Mouse (Mus musculus) erythroblast, embryonic 14.5 days (primary cell): ENCODE data around the gene Galnt3. TPM values are rescaled to one million over a fixed set of nuclear protein-coding genes. Genes with fewer than 3 reads are reported as not detected.

Source experiments
- H3K27me3 ChIP-seq: 2 replicates; pipeline ENCODE4 v1.6.1; 2012; ENCODE audit warnings: inconsistent platforms; ENCODE audit not compliant: control insufficient read depth
- H3K36me3 ChIP-seq: 2 replicates; pipeline ENCODE4 v1.6.1; 2012; ENCODE audit warnings: mild to moderate bottlenecking, inconsistent platforms; ENCODE audit not compliant: control insufficient read depth
- H3K4me1 ChIP-seq: 2 replicates; pipeline ENCODE4 v1.6.1; 2012; ENCODE audit warnings: inconsistent platforms; ENCODE audit not compliant: control insufficient read depth
- H3K4me3 ChIP-seq: replicated peaks from 2 replicates; pipeline ENCODE3; 2012; ENCODE audit warnings: moderate library complexity, mild to moderate bottlenecking, inconsistent platforms
- H3K9me3 ChIP-seq: 2 replicates; pipeline ENCODE4 v1.6.1; 2012; ENCODE audit warnings: low read length, inconsistent platforms, mixed read lengths; ENCODE audit not compliant: control insufficient read depth
- GATA1 ChIP-seq: IDR thresholded peaks from 2 replicates; pipeline ENCODE4 v1.6.1; 2012; ENCODE audit warnings: low read length, inconsistent platforms, mixed read lengths
- TAL1 ChIP-seq: IDR thresholded peaks from 3 replicates; pipeline ENCODE4 v1.6.1; 2012; ENCODE audit warnings: low read length, inconsistent platforms, mixed read lengths
- polyA plus RNA-seq: library from polyadenylated mRNA; stranded (reverse); fragments of >175 nt; gene quantifications from 2 replicates; pipeline ENCODE4 v1.2.3, GENCODE M21; 2012

Gene Galnt3
- polyA plus RNA-seq, 1 experiment: not detected

GRCm38 (mm10) chr2:66146473-66146872 is 21.7 kb upstream of the Galnt3 start:
- TF ChIP-seq GATA1 (no peak), TAL1 (no peak)
- H3K4me1 ChIP-seq: no peaks in the 10 kb centered on the region
- no peaks in the 10 kb centered on the region for H3K9me3 ChIP-seq
- no peaks in the 10 kb centered on the region for H3K36me3 ChIP-seq
- no peak overlapping the region for H3K4me3 ChIP-seq
- H3K27me3 ChIP-seq: no peaks in the 10 kb centered on the region

- Histone ChIP-seq H3K27me3 (no peaks in the 10 kb centered on the region), H3K9me3 (no peaks in the 10 kb centered on the region), H3K4me3 (no peak overlapping the region), H3K36me3 (no peaks in the 10 kb centered on the region), H3K4me1 (no peaks in the 10 kb centered on the region)
- no peak for TF ChIP-seq GATA1
These were observed 20.0 kb upstream of the Galnt3 start for GRCm38 (mm10) chr2:66144770-66145169.

- Histone ChIP-seq H3K4me3 (no peak overlapping the region), H3K36me3 (no peaks in the 10 kb centered on the region), H3K27me3 (no peaks in the 10 kb centered on the region), H3K4me1 (no peaks in the 10 kb centered on the region), H3K9me3 (no peaks in the 10 kb centered on the region)
- TF ChIP-seq TAL1 (no peak), GATA1 (no peak)
These were observed 18.5 kb upstream of the Galnt3 start for GRCm38 (mm10) chr2:66143284-66143683.

GRCm38 (mm10) chr2:66142711-66143110 is 17.9 kb upstream of the Galnt3 start:
- TF ChIP-seq TAL1: no peak
- TF ChIP-seq GATA1: no peak
- H3K9me3 ChIP-seq: no peaks in the 10 kb centered on the region

GRCm38 (mm10) chr2:66142268-66142667 is 17.5 kb upstream of the Galnt3 start:
- Histone ChIP-seq H3K4me1 (no peaks in the 10 kb centered on the region), H3K4me3 (no peak overlapping the region), H3K27me3 (no peaks in the 10 kb centered on the region), H3K36me3 (no peaks in the 10 kb centered on the region), H3K9me3 (no peaks in the 10 kb centered on the region)
- no peak for TF ChIP-seq GATA1
- TF ChIP-seq TAL1: no peak

More at GRCm38 (mm10) chr2:66142711-66143110, 17.9 kb upstream of the Galnt3 start:
- H3K4me3 ChIP-seq: no peak overlapping the region
- H3K36me3 ChIP-seq: no peaks in the 10 kb centered on the region
- H3K4me1 ChIP-seq: no peaks in the 10 kb centered on the region
- H3K27me3 ChIP-seq: no peaks in the 10 kb centered on the region

GRCm38 (mm10) chr2:66140246-66140645 is 15.5 kb upstream of the Galnt3 start:
- TF ChIP-seq GATA1: no peak
- no peak for TF ChIP-seq TAL1
- H3K4me3 ChIP-seq: no peak overlapping the region

GRCm38 (mm10) chr2:66131862-66132544 is 7.2 kb upstream of the Galnt3 start:
- no peaks in the 10 kb centered on the region for H3K4me1 ChIP-seq
- no peak overlapping the region for H3K4me3 ChIP-seq
- H3K36me3 ChIP-seq: no peaks in the 10 kb centered on the region
- no peak for TF ChIP-seq TAL1
- TF ChIP-seq GATA1: no peak
- no peaks in the 10 kb centered on the region for H3K27me3 ChIP-seq
- H3K9me3 ChIP-seq: no peaks in the 10 kb centered on the region

More at GRCm38 (mm10) chr2:66140246-66140645, 15.5 kb upstream of the Galnt3 start:
- Histone ChIP-seq H3K9me3 (no peaks in the 10 kb centered on the region), H3K36me3 (no peaks in the 10 kb centered on the region), H3K27me3 (no peaks in the 10 kb centered on the region), H3K4me1 (no peaks in the 10 kb centered on the region)

GRCm38 (mm10) chr2:66128941-66129340 is 4.1 kb upstream of the Galnt3 start:
- Histone ChIP-seq H3K36me3 (no peaks in the 10 kb centered on the region), H3K4me3 (no peak overlapping the region), H3K27me3 (peaks cover 25% of the 10 kb centered on the region), H3K9me3 (peaks cover 2% of the 10 kb centered on the region; the same call in 1 of the 2 replicates), H3K4me1 (no peaks in the 10 kb centered on the region)
- TF ChIP-seq GATA1: no peak
- TF ChIP-seq TAL1: no peak

GRCm38 (mm10) chr2:66127541-66127940 is 2.7 kb upstream of the Galnt3 start:
- peaks cover 2% of the 10 kb centered on the region; the same call in 1 of the 2 replicates for H3K9me3 ChIP-seq
- no peak overlapping the region for H3K4me3 ChIP-seq
- H3K36me3 ChIP-seq: no peaks in the 10 kb centered on the region
- no peak for TF ChIP-seq GATA1
- TF ChIP-seq TAL1: no peak
- H3K4me1 ChIP-seq: no peaks in the 10 kb centered on the region
- H3K27me3 ChIP-seq: peaks cover 37% of the 10 kb centered on the region
